15 mouse cellular contexts compared by ENCODE assay signal in genomic region chr13:95172346-95172745, GRCm38 (mm10).
"Had no signal": no experiment of that assay in that cellular context is flagged by ENCODE, and none has a peak within 500 bp of the region (broad histone marks: within the 10 kb centered on the region; RNA-seq: fewer than 3 reads in every experiment).

No protein-coding gene starts in this region.

- DNase-seq: retina, postnatal 1 day; right cerebral cortex, adult 18-20 months; right cerebral cortex, postnatal 14 days; right cerebral cortex, postnatal 25 days; right cerebral cortex, postnatal 4 days; spleen, adult 18-20 months; thymus, adult 18-20 months; thymus, adult 2 months; thymus, postnatal 14 days; thymus, postnatal 25 days; thymus, postnatal 36 days; thymus, postnatal 4 days had no signal

- H3K4me3 ChIP-seq: neural tube, embryonic 15.5 days; stomach, embryonic 15.5 days had no signal

- H3K9me3 ChIP-seq: neural tube, embryonic 15.5 days; stomach, embryonic 15.5 days had no signal

- H3K9ac ChIP-seq: neural tube, embryonic 15.5 days; stomach, embryonic 15.5 days had no signal

- H3K27me3 ChIP-seq: neural tube, embryonic 15.5 days; stomach, embryonic 15.5 days had no signal

- H3K4me1 ChIP-seq: stomach, embryonic 15.5 days had no signal

- H3K4me2 ChIP-seq: neural tube, embryonic 15.5 days; stomach, embryonic 15.5 days had no signal

- H3K27ac ChIP-seq: neural tube, embryonic 15.5 days; stomach, embryonic 15.5 days; stomach, postnatal 0 days had no signal

- H3K36me3 ChIP-seq: neural tube, embryonic 15.5 days; stomach, embryonic 15.5 days had no signal
